Mouse (Mus musculus) G1E (cell line): ENCODE data around the gene Itgb5. TPM values are rescaled to one million over a fixed set of nuclear protein-coding genes. Genes with fewer than 3 reads are reported as not detected.

Experiments
- ATAC-seq: 2 replicates; pipeline ENCODE4 v1.8.0; 2016; ENCODE audit warnings: mild to moderate bottlenecking; ENCODE audit not compliant: insufficient number of reproducible peaks, poor library complexity, low FRiP score, severe bottlenecking; ENCODE audit errors: extremely low read depth
- DNase-seq: peaks from one replicate; pipeline ENCODE4 v3.0.0; 2012; ENCODE audit warnings: low spot score
- H3K27me3 ChIP-seq: 2 replicates; pipeline ENCODE4 v1.6.1; 2012; ENCODE audit warnings: mild to moderate bottlenecking, low read length, inconsistent platforms; ENCODE audit not compliant: insufficient read depth
- H3K36me3 ChIP-seq: replicated peaks from 2 replicates; pipeline ENCODE3; 2012; ENCODE audit warnings: mild to moderate bottlenecking, inconsistent platforms
- H3K4me1 ChIP-seq: 2 replicates; pipeline ENCODE4 v1.6.1; 2012; ENCODE audit warnings: low read depth, low read length, inconsistent platforms, mixed read lengths; ENCODE audit not compliant: insufficient read depth
- H3K4me3 ChIP-seq: 2 replicates; pipeline ENCODE4 v1.5.1; 2012; ENCODE audit warnings: low read depth, mild to moderate bottlenecking, inconsistent platforms, low read length, moderate library complexity, mixed read lengths
- H3K9me3 ChIP-seq: replicated peaks from 2 replicates; pipeline ENCODE4 v1.6.1; 2012; ENCODE audit warnings: inconsistent platforms
- CTCF ChIP-seq: IDR thresholded peaks from 2 replicates; pipeline ENCODE4 v1.5.1; 2012; ENCODE audit warnings: low read depth, low read length, inconsistent platforms, mixed read lengths
- GATA1 ChIP-seq: IDR thresholded peaks from 2 replicates; pipeline ENCODE4 v1.6.1; 2012; ENCODE audit warnings: borderline replicate concordance, low read length, inconsistent platforms, mixed read lengths
- GATA2 ChIP-seq: IDR thresholded peaks from 2 replicates; pipeline ENCODE4 v1.6.1; 2012; ENCODE audit warnings: low read depth, low read length, inconsistent platforms, borderline replicate concordance
- POLR2AphosphoS5 ChIP-seq: IDR thresholded peaks from 2 replicates; pipeline ENCODE4 v1.6.1; 2012; ENCODE audit warnings: low read depth, low read length, inconsistent platforms; ENCODE audit not compliant: insufficient replicate concordance
- TAL1 ChIP-seq: conservative IDR thresholded peaks from 2 replicates; pipeline ENCODE4 v1.6.1; 2012; ENCODE audit warnings: low read depth, low read length, inconsistent platforms, mixed read lengths
- polyA plus RNA-seq: library from polyadenylated mRNA; stranded (reverse); fragments of >175 nt; gene quantifications from 2 replicates; pipeline ENCODE4 v1.2.3, GENCODE M21; 2012
- total RNA-seq, 2 experiments: library from RNA; stranded (forward) in 1 of 2; stranded (reverse) in 1 of 2; fragments of 200-1000 nt in 1 of 2; fragments of >200 nt in 1 of 2; fragmentation: Nextera tagmentation in 1 of 2; gene quantifications; 2 replicates each; pipeline ENCODE4 v1.2.3; 2014 to 2017

Itgb5 gene
- total and polyA plus RNA-seq, 3 experiments = 0.14 to 5.6 (median 1.2) TPM

- Histone ChIP-seq H3K9me3 (no peaks in the 10 kb centered on the region), H3K4me3 (no peak overlapping the region), H3K4me1 (peaks cover 34% of the 10 kb centered on the region), H3K36me3 (peaks cover 92% of the 10 kb centered on the region), H3K27me3 (no peaks in the 10 kb centered on the region)
- ATAC-seq (no peak; the same call in 1 of the 2 replicates), DNase-seq (no peak)
- TF ChIP-seq GATA2 = no peak
- TF ChIP-seq GATA1 = no peak
- TF ChIP-seq POLR2AphosphoS5 = no peak
- no peak for TF ChIP-seq TAL1
- no peak for TF ChIP-seq CTCF
Observed at GRCm38 (mm10) chr16:33954793-33955192, 125.3 kb downstream of the Itgb5 start.

- H3K36me3 ChIP-seq = peaks cover 59% of the 10 kb centered on the region
- no peak for DNase-seq
Observed at GRCm38 (mm10) chr16:33963509-33963908, 134.0 kb downstream of the Itgb5 start.

GRCm38 (mm10) chr16:33965878-33966537 is 136.5 kb downstream of the Itgb5 start:
- TF ChIP-seq TAL1 = no peak
- no peak for TF ChIP-seq GATA1
- no peak for TF ChIP-seq POLR2AphosphoS5
- no peak for TF ChIP-seq GATA2
- TF ChIP-seq CTCF = no peak
- Histone ChIP-seq H3K36me3 (peaks cover 34% of the 10 kb centered on the region), H3K9me3 (no peaks in the 10 kb centered on the region), H3K4me3 (peak overlapping the region; percentile 93), H3K4me1 (peaks cover 40% of the 10 kb centered on the region), H3K27me3 (peaks cover 3% of the 10 kb centered on the region; the same call in 1 of the 2 replicates)
- no peak for ATAC-seq
- no peak for DNase-seq

More at GRCm38 (mm10) chr16:33963509-33963908, 134.0 kb downstream of the Itgb5 start:
- Histone ChIP-seq H3K4me3 (no peak overlapping the region), H3K9me3 (no peaks in the 10 kb centered on the region), H3K27me3 (no peaks in the 10 kb centered on the region), H3K4me1 (peaks cover 55% of the 10 kb centered on the region)
- ATAC-seq = no peak
- TF ChIP-seq GATA2 (no peak), POLR2AphosphoS5 (no peak), TAL1 (no peak), GATA1 (no peak), CTCF (no peak)

- TF ChIP-seq GATA2 = no peak
- no peak for TF ChIP-seq POLR2AphosphoS5
- no peak for TF ChIP-seq GATA1
- TF ChIP-seq CTCF = no peak
- Histone ChIP-seq H3K36me3 (peaks cover 27% of the 10 kb centered on the region), H3K27me3 (peaks cover 3% of the 10 kb centered on the region; the same call in 1 of the 2 replicates), H3K4me1 (peaks cover 33% of the 10 kb centered on the region), H3K9me3 (no peaks in the 10 kb centered on the region), H3K4me3 (peak within 1 kb of the TSS; percentile 93)
- ATAC-seq = peak; percentile 88
- DNase-seq = peak; percentile 79
Observed at GRCm38 (mm10) chr16:33966538-33967282, 137.2 kb downstream of the Itgb5 start, which contains the start of gene Umps. Umps (minus strand) TSS chr16:33967038.

GRCm38 (mm10) chr16:33967283-33967640 is 137.8 kb downstream of the Itgb5 start:
- Histone ChIP-seq H3K36me3 (peaks cover 22% of the 10 kb centered on the region), H3K9me3 (no peaks in the 10 kb centered on the region), H3K27me3 (peaks cover 5% of the 10 kb centered on the region; the same call in 1 of the 2 replicates), H3K4me3 (peak overlapping the region; percentile 93), H3K4me1 (peaks cover 29% of the 10 kb centered on the region)
- 0 out of 2 replicates have a peak, but pooled peaks have one; percentile 24 for ATAC-seq
- peak; percentile 31 for DNase-seq
- TF ChIP-seq POLR2AphosphoS5 (no peak), GATA2 (no peak), CTCF (no peak), GATA1 (no peak), TAL1 (no peak)

- H3K4me1 ChIP-seq = peaks cover 4% of the 10 kb centered on the region; the same call in 1 of the 2 replicates
- no peak for TF ChIP-seq CTCF
- no peak for TF ChIP-seq GATA1
- no peak for TF ChIP-seq TAL1
- ATAC-seq = no peak
- no peaks in the 10 kb centered on the region for H3K36me3 ChIP-seq
- peaks cover 53% of the 10 kb centered on the region for H3K27me3 ChIP-seq
- no peaks in the 10 kb centered on the region for H3K9me3 ChIP-seq
- H3K4me3 ChIP-seq = no peak overlapping the region
- DNase-seq = no peak
Observed at GRCm38 (mm10) chr16:33979855-33980254, 150.4 kb downstream of the Itgb5 start.
